Comparison of ENCODE assay signal across 12 mouse cellular contexts in the genomic region with DNA sequence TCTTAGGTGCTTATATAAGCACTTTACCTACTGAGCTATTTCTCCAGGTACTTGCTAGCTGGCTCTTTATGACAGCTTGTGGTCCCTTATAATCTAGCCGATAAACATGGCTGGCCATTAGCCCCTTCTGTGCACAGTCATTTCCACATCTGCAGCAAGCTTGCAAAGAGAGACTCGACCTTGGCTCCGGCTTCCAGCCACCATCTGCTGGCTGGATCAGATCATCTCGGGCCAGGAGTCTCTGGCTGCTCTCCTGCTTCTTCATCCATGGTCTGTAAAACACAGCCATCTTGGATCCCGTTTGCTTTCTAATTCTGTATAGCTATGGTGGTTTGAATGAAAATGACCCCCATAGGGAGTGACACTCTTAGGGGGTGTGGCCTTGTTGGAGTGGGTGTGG. TPM values are rescaled to one million over a fixed set of nuclear protein-coding genes. Genes with fewer than 3 reads are reported as not detected.
"Had no signal": no experiment of that assay in that cellular context is flagged by ENCODE, and none has a peak within 500 bp of the region (broad histone marks: within the 10 kb centered on the region; RNA-seq: fewer than 3 reads in every experiment).

No protein-coding gene starts in this region.

- H3K27me3 ChIP-seq: limb, embryonic 15.5 days; midbrain, embryonic 12.5 days; stomach, embryonic 15.5 days had no signal

- H3K4me2 ChIP-seq: limb, embryonic 15.5 days; midbrain, embryonic 12.5 days; stomach, embryonic 15.5 days had no signal

- H3K27ac ChIP-seq: limb, embryonic 15.5 days; liver, embryonic 14.5 days; midbrain, embryonic 12.5 days; stomach, embryonic 15.5 days had no signal

- DNase-seq: kidney, postnatal 14 days; lung, adult 18-20 months; right cerebral cortex, postnatal 14 days; thymus, adult 2 months; thymus, postnatal 25 days had no signal

- H3K4me3 ChIP-seq: limb, embryonic 15.5 days; midbrain, embryonic 12.5 days; stomach, embryonic 15.5 days had no signal

- H3K9ac ChIP-seq: limb, embryonic 15.5 days; liver, embryonic 14.5 days; midbrain, embryonic 12.5 days; stomach, embryonic 15.5 days had no signal

- H3K36me3 ChIP-seq: limb, embryonic 15.5 days; midbrain, embryonic 12.5 days; stomach, embryonic 15.5 days had no signal

- H3K9me3 ChIP-seq: limb, embryonic 15.5 days; midbrain, embryonic 12.5 days; stomach, embryonic 15.5 days had no signal

RNA-seq across cellular contexts. Expression of a gene that starts 49.0 kb away (rescaled TPM):
- total RNA-seq: megakaryocyte-erythroid progenitor cell, adult 5-6 weeks had no signal
- polyA plus RNA-seq: large intestine, adult 2 months; spleen, adult 2 months; thymus, adult 2 months had no signal
